Mouse (Mus musculus) midbrain, embryonic 11.5 days (tissue): ENCODE data around the gene Masp1. TPM values are rescaled to one million over a fixed set of nuclear protein-coding genes. Genes with fewer than 3 reads are reported as not detected.

ENCODE experiments used
- ATAC-seq: fragments of 200-750 bp; cut with Nextera tagmentation; 2 replicates; pipeline ENCODE4 v1.8.0; 2017; ENCODE audit warnings: moderate TSS enrichment, moderate library complexity; ENCODE audit not compliant: low FRiP score
- DNase-seq: peaks from one replicate; pipeline ENCODE4 v3.0.0; 2015; ENCODE audit warnings: low spot score; ENCODE audit errors: missing footprints
- H3K27ac ChIP-seq: fragments of 300-500 bp; sonication (generic); 2 replicates; pipeline ENCODE4 v1.5.1; 2014; ENCODE audit warnings: low read depth, low read length
- H3K27me3 ChIP-seq: fragments of 300-500 bp; sonication (generic); 2 replicates; pipeline ENCODE4 v1.6.1; 2014; ENCODE audit warnings: mild to moderate bottlenecking, low read length, moderate library complexity, mixed read lengths; ENCODE audit not compliant: control insufficient read depth, insufficient read depth
- H3K36me3 ChIP-seq: fragments of 300-500 bp; sonication (generic); 2 replicates; pipeline ENCODE4 v1.6.1; 2014; ENCODE audit warnings: mild to moderate bottlenecking, low read length, moderate library complexity, mixed read lengths; ENCODE audit not compliant: control insufficient read depth, insufficient read depth
- H3K4me1 ChIP-seq: fragments of 300-500 bp; sonication (generic); 2 replicates; pipeline ENCODE4 v1.6.1; 2014; ENCODE audit warnings: low read length; ENCODE audit not compliant: control insufficient read depth, insufficient read depth
- H3K4me2 ChIP-seq: fragments of 300-500 bp; sonication (generic); 2 replicates; pipeline ENCODE4 v1.6.1; 2014; ENCODE audit warnings: mild to moderate bottlenecking, moderate library complexity
- H3K4me3 ChIP-seq: fragments of 300-500 bp; sonication (generic); 2 replicates; pipeline ENCODE4 v1.5.1; 2014; ENCODE audit warnings: low read depth, low read length
- H3K9ac ChIP-seq: fragments of 300-500 bp; sonication (generic); 2 replicates; pipeline ENCODE4 v1.6.1; 2014; ENCODE audit warnings: low read length
- H3K9me3 ChIP-seq: fragments of 300-500 bp; sonication (generic); 2 replicates; pipeline ENCODE4 v1.6.1; 2016; ENCODE audit warnings: low read length; ENCODE audit not compliant: control insufficient read depth
- whole genome bisulfite sequencing: fragments of 180-500 bp; shearing (Covaris S2); extraction: QIAGEN DNeasy Blood & Tissue Kit; methylation state at CpG from one replicate; pipeline ENCODE4 v1.1.7; 2014; 5-methylcytosine and 5-hydroxymethylcytosine counted together
- polyA plus RNA-seq: library from polyadenylated mRNA; unstranded; fragments of >200 nt; fragmentation: Nextera tagmentation; extraction: Ambion mirVana; gene quantifications from 2 replicates; pipeline ENCODE4 v1.2.1, GENCODE M21; 2014

Gene Masp1
- polyA plus RNA-seq, 1 experiment from 2014 or later: 19.0 TPM

GRCm38 (mm10) chr16:23456534-23456933, 64.1 kb downstream of the Masp1 start:
- Histone ChIP-seq H3K27me3 (no peaks in the 10 kb centered on the region), H3K4me2 (no peak overlapping the region), H3K4me1 (no peaks in the 10 kb centered on the region), H3K9me3 (no peaks in the 10 kb centered on the region), H3K36me3 (no peaks in the 10 kb centered on the region), H3K9ac (no peak overlapping the region), H3K4me3 (no peak overlapping the region), H3K27ac (no peak overlapping the region)
- no peak for DNase-seq
- ATAC-seq: no peak
- WGBS: 84% methylated on average over 3 of the region's 3 CpGs

DNA sequence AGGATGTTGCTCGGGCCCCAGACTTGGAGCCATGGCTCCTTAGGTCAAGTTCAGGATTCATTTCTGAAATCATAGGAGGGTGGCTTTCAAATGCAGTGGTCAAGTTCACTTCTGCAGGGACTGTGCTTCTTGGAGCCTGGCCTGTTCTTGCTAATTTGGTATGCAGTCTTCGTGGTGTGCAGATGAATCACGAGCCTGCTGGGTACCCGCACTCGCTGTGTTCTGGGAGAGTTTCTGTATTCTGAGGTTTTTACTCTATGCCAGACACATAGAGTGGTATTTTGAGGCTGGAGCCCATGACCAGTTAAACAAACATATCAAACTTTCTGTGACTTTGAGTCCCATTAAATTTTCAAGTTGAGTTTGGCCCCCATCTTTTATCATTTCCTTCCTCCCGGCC, 66.2 kb downstream of the Masp1 start:
- no peaks in the 10 kb centered on the region for H3K27me3 ChIP-seq
- 82% methylated on average over 6 of the region's 6 CpGs for WGBS
- H3K27ac ChIP-seq: no peak overlapping the region
- ATAC-seq: no peak
- no peaks in the 10 kb centered on the region for H3K9me3 ChIP-seq
- H3K9ac ChIP-seq: no peak overlapping the region
- no peak overlapping the region for H3K4me3 ChIP-seq
- DNase-seq: no peak
- H3K4me2 ChIP-seq: no peak overlapping the region
- H3K36me3 ChIP-seq: no peaks in the 10 kb centered on the region
- H3K4me1 ChIP-seq: no peaks in the 10 kb centered on the region

GRCm38 (mm10) chr16:23452476-23452875, 68.1 kb downstream of the Masp1 start:
- H3K4me3 ChIP-seq: no peak overlapping the region
- H3K9me3 ChIP-seq: no peaks in the 10 kb centered on the region
- no peaks in the 10 kb centered on the region for H3K27me3 ChIP-seq
- H3K36me3 ChIP-seq: no peaks in the 10 kb centered on the region
- no peak overlapping the region for H3K9ac ChIP-seq
- H3K4me1 ChIP-seq: no peaks in the 10 kb centered on the region
- no peak overlapping the region for H3K4me2 ChIP-seq
- DNase-seq (peak; percentile 97), ATAC-seq (peak; percentile 82)
- WGBS: 12% methylated on average over 3 of the region's 3 CpGs
- no peak overlapping the region for H3K27ac ChIP-seq

- Histone ChIP-seq H3K36me3 (no peaks in the 10 kb centered on the region), H3K27ac (no peak overlapping the region), H3K4me2 (no peak overlapping the region), H3K4me1 (no peaks in the 10 kb centered on the region), H3K9me3 (no peaks in the 10 kb centered on the region), H3K9ac (no peak overlapping the region), H3K27me3 (no peaks in the 10 kb centered on the region), H3K4me3 (no peak overlapping the region)
- ATAC-seq: no peak
- DNase-seq: no peak
- 83% methylated on average over 4 of the region's 4 CpGs for WGBS
Measured at GRCm38 (mm10) chr16:23450816-23451215, 69.8 kb downstream of the Masp1 start.

DNA sequence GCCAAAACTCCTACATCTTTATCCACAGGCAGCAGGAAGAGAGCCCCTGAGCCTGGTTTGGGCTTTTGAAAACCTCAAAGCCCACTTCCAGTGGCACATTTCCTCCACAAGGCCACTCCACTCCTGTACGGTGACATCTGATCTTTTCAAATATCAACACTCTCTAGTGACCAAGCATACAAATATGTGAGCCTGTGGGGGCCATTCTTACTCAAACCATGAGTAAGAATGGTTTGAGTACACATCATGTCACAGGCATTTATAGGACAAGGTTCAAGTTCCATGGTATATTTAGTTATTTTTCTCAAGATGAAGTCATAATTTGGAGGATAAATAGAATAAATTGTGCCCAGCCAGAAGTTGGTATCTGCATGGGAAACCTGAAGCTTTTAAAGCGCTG, 70.7 kb downstream of the Masp1 start:
- Histone ChIP-seq H3K9me3 (no peaks in the 10 kb centered on the region), H3K27ac (no peak overlapping the region), H3K4me1 (no peaks in the 10 kb centered on the region), H3K27me3 (no peaks in the 10 kb centered on the region), H3K4me3 (no peak overlapping the region), H3K4me2 (no peak overlapping the region), H3K36me3 (no peaks in the 10 kb centered on the region), H3K9ac (no peak overlapping the region)
- DNase-seq: no peak
- no peak for ATAC-seq
- 94% methylated on average over 2 of the region's 2 CpGs for WGBS

DNA sequence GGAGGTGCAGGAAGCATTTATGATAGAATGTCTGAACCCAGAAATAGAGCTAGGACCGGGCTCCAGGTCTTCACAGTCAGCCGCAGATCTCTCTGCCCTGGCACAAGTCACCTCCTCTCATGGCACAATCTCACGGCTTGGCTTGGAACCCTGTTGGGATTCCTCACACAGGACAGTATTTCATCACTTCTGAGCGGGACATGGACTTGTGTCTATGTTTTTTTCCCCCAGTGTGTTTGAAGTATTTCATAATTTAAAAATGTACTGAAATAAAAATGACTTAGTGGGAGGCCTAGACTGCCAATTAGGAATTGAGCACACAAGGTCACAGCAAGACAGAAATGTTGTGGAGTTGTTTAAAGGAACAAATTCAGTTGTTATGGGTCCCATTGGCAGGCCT, 76.4 kb downstream of the Masp1 start:
- 92% methylated on average over 4 of the region's 4 CpGs for WGBS
- no peak for ATAC-seq
- Histone ChIP-seq H3K27ac (no peak overlapping the region), H3K4me2 (no peak overlapping the region), H3K9me3 (no peaks in the 10 kb centered on the region), H3K4me1 (no peaks in the 10 kb centered on the region), H3K4me3 (no peak overlapping the region), H3K9ac (no peak overlapping the region), H3K36me3 (no peaks in the 10 kb centered on the region), H3K27me3 (no peaks in the 10 kb centered on the region)
- DNase-seq: no peak

DNA sequence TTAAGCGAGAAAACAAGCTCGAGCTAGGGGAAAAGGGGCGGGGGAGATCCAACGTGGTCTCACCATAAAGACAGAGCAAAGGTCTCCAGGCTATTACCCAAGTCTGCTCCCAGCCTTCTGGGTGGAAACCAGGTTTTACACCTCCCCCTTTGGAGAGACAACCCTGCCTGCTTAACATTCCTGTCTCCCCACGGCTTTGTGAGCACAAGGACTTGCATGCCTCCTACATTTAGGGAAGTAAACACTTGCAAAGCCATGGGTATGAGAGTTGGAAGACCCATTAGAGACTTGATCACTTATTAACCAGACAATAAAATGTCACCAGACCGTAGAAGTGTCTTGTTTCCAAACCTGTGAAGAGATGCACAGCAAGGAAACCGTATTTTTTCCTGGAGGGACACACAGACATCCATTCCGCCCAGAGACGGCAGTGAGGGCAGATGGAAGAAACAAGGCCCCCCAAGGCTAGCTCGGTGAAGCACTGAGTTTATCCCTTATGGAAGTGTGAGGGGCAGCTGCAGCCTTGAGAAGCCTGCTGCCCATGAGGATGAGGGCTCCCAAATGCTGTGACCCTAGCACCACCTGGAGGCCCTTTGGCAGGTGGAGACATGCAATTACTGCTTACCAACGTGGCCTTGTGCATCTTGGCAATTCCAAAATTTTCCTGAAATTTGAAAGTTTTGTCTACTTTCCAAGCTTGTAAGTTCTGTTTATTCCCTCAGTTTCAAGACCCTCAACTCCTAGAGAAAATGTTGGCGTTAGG, 83.0 kb downstream of the Masp1 start:
- no peaks in the 10 kb centered on the region for H3K36me3 ChIP-seq
- WGBS: 75% methylated on average over 12 of the region's 12 CpGs
- H3K9me3 ChIP-seq: no peaks in the 10 kb centered on the region
- no peaks in the 10 kb centered on the region for H3K4me1 ChIP-seq
- H3K4me2 ChIP-seq: no peak overlapping the region
- no peak overlapping the region for H3K4me3 ChIP-seq
- H3K27ac ChIP-seq: no peak overlapping the region
- DNase-seq (no peak), ATAC-seq (no peak)
- H3K9ac ChIP-seq: no peak overlapping the region
- H3K27me3 ChIP-seq: no peaks in the 10 kb centered on the region

- DNase-seq (no peak), ATAC-seq (no peak)
- Histone ChIP-seq H3K9ac (no peak overlapping the region), H3K4me1 (no peaks in the 10 kb centered on the region), H3K9me3 (no peaks in the 10 kb centered on the region), H3K27me3 (no peaks in the 10 kb centered on the region), H3K36me3 (no peaks in the 10 kb centered on the region), H3K4me2 (no peak overlapping the region), H3K4me3 (no peak overlapping the region), H3K27ac (no peak overlapping the region)
- 91% methylated on average over 8 of the region's 8 CpGs for WGBS
Measured at GRCm38 (mm10) chr16:23429991-23430390, 90.6 kb downstream of the Masp1 start.

- Histone ChIP-seq H3K27me3 (no peaks in the 10 kb centered on the region), H3K4me2 (no peak within 1 kb of the TSS), H3K4me1 (no peaks in the 10 kb centered on the region), H3K9ac (no peak within 1 kb of the TSS), H3K36me3 (no peaks in the 10 kb centered on the region), H3K4me3 (no peak within 1 kb of the TSS), H3K27ac (no peak within 1 kb of the TSS), H3K9me3 (no peaks in the 10 kb centered on the region)
- DNase-seq (no peak), ATAC-seq (no peak)
- WGBS: 86% methylated on average over 7 of the region's 7 CpGs
Measured at GRCm38 (mm10) chr16:23428647-23429319, 91.8 kb downstream of the Masp1 start, which contains the start of gene Rtp1. TSS of gene Rtp1 (plus strand) at chr16:23429133.
